Mouse (Mus musculus): ENCODE measurements around the gene Prdm10. TPM values are rescaled to one million over a fixed set of nuclear protein-coding genes. Genes with fewer than 3 reads are reported as not detected.
A peak's percentile ranks its signal among the peaks of the same experiment; 100 is the strongest.

Prdm10 gene
- polyA plus RNA-seq, 1 experiment = 0.84 TPM

DNA sequence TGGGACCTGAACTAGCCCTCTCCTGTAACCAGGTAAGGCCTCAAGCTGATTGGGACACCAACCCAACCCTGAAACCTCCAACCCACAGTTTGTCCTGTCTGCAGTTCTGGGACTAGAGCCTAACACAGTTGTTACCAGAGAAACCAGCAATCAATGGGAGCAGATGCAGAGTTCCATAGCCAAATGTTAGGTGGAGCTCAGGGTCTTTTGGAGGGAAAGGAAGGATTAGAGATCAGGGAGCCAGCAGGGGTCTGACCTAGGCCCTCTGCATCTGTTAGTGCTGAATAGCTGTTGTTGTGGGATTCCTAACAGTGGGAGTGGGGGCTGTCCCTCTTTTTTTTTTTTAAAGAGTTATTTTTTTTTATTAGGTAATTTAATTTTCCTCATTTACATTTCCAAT lies 96.3 kb downstream of the Prdm10 start:
- Histone ChIP-seq H3K36me3 (replicated peaks; ENCODE audit: low read length) (peaks cover 19% of the 10 kb centered on the region), H3K9me3 (no peaks in the 10 kb centered on the region), H3K4me3 (replicated peaks) (no peak overlapping the region), H3K4me1 (no peaks in the 10 kb centered on the region), H3K27me3 (replicated peaks) (no peaks in the 10 kb centered on the region)
- TF ChIP-seq FLI1 (IDR thresholded peaks at IDR 0.05; ENCODE audit: low read length) (no peak), GATA1 (IDR thresholded peaks at IDR 0.05; ENCODE audit: borderline replicate concordance, low read length) (no peak)

DNA sequence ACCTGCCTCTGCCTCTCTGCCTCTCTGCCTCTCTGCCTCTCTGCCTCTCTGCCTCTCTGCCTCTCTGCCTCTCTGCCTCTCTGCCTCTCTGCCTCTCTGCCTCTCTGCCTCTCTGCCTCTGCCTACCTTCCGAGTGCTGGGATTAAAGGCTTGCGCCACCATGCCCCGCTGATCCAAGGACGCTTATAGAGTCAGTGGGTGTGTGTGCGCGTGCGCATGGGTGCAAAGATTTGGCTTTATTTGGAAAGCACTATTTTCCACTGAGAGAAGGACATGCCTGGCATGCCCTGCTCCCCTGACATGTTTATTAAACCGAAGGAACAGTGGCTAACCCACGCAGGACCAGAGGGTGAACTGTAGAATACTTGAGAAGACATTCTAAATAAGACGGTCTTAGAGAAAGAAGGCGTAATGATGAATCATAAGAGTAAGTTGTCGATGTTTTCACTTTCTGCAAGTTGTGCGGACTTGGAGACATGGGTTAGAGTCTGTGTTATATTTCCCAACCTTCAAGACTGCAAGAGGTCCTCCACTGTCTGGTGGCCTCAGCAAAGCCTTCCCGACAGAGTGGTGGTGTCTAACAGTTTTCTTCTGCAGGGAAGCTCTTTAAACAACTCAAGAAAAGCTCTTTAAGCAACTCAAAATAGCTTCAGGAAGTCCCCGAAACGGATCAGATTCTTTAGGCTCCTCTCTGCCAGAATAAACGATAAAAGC lies 104.6 kb downstream of the Prdm10 start:
- no peaks in the 10 kb centered on the region for H3K27me3 ChIP-seq (replicated peaks)
- no peaks in the 10 kb centered on the region for H3K9me3 ChIP-seq
- TF ChIP-seq GATA1 (IDR thresholded peaks at IDR 0.05; ENCODE audit: borderline replicate concordance, low read length) = no peak
- TF ChIP-seq FLI1 (IDR thresholded peaks at IDR 0.05; ENCODE audit: low read length) = no peak
- H3K36me3 ChIP-seq (replicated peaks; ENCODE audit: low read length) = peaks cover 15% of the 10 kb centered on the region
- peak overlapping the region; percentile 96 for H3K4me3 ChIP-seq (replicated peaks)
- H3K4me1 ChIP-seq = peaks cover 35% of the 10 kb centered on the region

DNA sequence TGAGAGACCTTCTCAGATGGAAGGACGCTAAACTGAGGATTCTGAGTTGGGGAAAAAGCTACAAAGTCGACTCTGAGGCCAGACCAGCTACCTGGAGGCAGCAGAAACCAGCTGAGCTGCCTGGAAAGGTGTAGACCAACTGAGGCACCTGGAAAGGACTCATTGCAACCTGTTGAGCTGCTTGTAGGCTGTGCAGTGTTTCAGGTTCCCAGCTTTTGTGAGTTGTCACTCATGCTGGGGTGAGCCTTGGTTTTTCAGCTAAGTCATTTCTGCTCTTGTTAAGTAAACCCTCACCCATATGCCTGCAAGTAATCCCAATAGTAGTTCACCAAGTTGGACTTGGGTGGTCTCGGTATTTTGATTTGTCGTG lies 105.1 kb downstream of the Prdm10 start:
- Histone ChIP-seq H3K9me3 (no peaks in the 10 kb centered on the region), H3K4me1 (peaks cover 35% of the 10 kb centered on the region), H3K36me3 (replicated peaks; ENCODE audit: low read length) (peaks cover 18% of the 10 kb centered on the region), H3K27me3 (replicated peaks) (no peaks in the 10 kb centered on the region), H3K4me3 (replicated peaks) (peak overlapping the region; percentile 96)
- TF ChIP-seq FLI1 (IDR thresholded peaks at IDR 0.05; ENCODE audit: low read length) = no peak

DNA sequence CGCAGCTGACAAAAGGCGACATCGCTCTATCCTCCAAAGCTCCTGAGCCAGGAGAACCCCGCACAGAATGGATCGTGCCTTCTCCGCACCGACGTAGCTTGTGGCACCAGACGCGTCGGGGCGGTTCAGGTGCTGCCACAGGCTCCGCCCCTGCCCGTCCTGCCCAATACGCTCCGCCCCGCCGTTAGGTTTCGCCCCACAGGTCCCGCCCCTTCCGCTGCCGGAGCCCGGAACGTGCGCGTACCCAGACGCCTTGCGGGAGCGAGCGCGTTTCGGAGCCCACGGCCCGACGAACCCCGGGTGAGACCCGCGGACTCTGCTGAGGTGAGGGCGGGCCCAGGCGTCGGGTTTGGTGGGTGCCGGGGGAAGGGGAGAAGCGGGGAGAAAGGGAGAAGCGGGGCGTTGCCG lies 105.6 kb downstream of the Prdm10 start, which contains the start of gene Nfrkb:
Nfrkb (plus strand) TSS at position 246 of the 408 bp plus-strand sequence.
- peak within 1 kb of the TSS; percentile 96 for H3K4me3 ChIP-seq (replicated peaks)
- no peaks in the 10 kb centered on the region for H3K27me3 ChIP-seq (replicated peaks)
- TF ChIP-seq GATA1 (IDR thresholded peaks at IDR 0.05; ENCODE audit: borderline replicate concordance, low read length) = no peak
- TF ChIP-seq FLI1 (IDR thresholded peaks at IDR 0.05; ENCODE audit: low read length) = no peak
- no peaks in the 10 kb centered on the region for H3K9me3 ChIP-seq
- peaks cover 35% of the 10 kb centered on the region for H3K4me1 ChIP-seq
- H3K36me3 ChIP-seq (replicated peaks; ENCODE audit: low read length) = peaks cover 23% of the 10 kb centered on the region

DNA sequence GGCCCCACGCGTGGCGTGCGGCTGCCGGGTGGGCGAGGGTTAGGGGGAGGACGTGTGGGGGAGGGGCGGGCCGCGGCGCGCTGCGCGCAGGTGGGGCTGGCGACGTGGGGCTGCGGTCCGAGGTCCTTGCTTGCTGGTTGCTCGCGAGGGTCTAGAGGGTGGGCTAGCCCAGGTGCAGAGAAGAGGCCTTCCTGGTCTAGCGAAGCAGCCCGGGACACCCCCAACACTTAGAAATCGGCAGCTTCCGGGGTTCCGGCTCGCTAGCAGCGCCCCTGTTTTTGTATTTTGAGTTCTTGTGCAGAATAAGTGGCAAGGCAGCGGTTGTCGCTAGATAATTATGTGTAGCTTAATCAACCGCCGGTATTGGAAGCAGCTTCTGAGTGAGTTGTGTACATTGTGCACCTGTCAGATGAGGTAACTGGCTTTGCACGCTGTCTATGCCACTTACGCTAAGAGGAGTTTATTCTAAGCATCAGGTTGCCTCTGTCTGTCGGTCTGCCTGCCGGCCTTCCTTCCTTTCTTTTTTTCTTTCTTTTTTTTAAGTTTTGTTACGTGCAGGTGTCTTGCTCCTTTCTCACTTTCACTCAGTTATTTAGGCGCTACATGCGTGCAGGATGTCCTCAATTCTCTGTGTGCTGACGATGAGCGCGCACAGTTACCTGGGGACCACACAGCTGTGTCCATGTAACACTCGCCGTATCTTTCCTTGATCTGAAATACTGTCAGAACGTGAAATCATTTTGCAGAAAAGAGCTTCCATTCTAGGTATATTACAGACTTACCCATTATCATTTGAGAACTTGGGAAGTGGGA lies 106.2 kb downstream of the Prdm10 start:
- no peaks in the 10 kb centered on the region for H3K27me3 ChIP-seq (replicated peaks)
- H3K36me3 ChIP-seq (replicated peaks; ENCODE audit: low read length) = peaks cover 29% of the 10 kb centered on the region
- TF ChIP-seq GATA1 (IDR thresholded peaks at IDR 0.05; ENCODE audit: borderline replicate concordance, low read length) = no peak
- no peak for TF ChIP-seq FLI1 (IDR thresholded peaks at IDR 0.05; ENCODE audit: low read length)
- H3K9me3 ChIP-seq = no peaks in the 10 kb centered on the region
- H3K4me1 ChIP-seq = peaks cover 35% of the 10 kb centered on the region
- H3K4me3 ChIP-seq (replicated peaks) = peak overlapping the region; percentile 96

DNA sequence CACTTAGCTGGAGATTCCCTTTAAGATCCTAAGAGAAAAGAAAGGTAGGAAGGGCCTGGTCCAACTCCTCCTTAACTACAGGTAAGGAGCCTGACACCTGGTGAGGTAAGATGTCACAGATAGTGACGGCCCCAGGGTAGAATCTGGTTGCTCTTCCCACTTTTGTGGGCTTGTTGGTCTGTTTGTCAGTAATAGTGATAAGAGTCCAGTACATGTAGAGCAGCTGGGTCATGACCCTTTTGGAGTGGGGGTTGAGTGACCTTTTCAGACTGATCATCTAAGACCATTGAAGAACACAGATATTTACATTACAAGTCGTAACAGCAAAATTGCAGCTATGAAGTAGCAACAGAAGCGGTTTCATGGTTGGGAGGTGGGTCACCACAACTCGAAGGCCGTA lies 106.9 kb downstream of the Prdm10 start:
- H3K4me3 ChIP-seq (replicated peaks) = peak overlapping the region; percentile 96

DNA sequence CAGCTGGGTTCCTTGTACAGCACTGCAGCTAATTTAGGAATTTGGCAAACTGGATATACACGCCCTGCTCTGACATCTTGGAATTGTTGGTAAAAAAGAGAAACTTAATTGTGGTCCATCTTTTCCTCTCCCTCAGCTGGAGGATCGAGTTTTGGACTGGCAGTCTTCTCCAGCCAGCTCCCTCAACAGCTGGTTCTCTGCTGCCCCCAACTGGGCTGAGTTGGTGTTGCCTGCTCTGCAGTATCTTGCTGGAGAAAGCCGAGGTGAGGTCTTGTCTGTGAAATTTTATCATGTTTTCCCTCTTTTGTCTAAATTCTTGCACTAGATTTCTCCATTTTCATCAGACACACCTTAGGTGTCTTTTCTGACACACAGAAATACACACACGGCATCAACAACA lies 120.1 kb downstream of the Prdm10 start:
- Histone ChIP-seq H3K9me3 (no peaks in the 10 kb centered on the region), H3K4me1 (peaks cover 5% of the 10 kb centered on the region; the same call in 1 of the 2 replicates), H3K27me3 (replicated peaks) (no peaks in the 10 kb centered on the region), H3K4me3 (replicated peaks) (no peak overlapping the region), H3K36me3 (replicated peaks; ENCODE audit: low read length) (peaks cover 97% of the 10 kb centered on the region)
- TF ChIP-seq FLI1 (IDR thresholded peaks at IDR 0.05; ENCODE audit: low read length) (no peak), GATA1 (IDR thresholded peaks at IDR 0.05; ENCODE audit: borderline replicate concordance, low read length) (no peak)

More for the DNA sequence above, 106.9 kb downstream of the Prdm10 start:
- no peak for TF ChIP-seq GATA1 (IDR thresholded peaks at IDR 0.05; ENCODE audit: borderline replicate concordance, low read length)
- TF ChIP-seq FLI1 (IDR thresholded peaks at IDR 0.05; ENCODE audit: low read length) = no peak
- Histone ChIP-seq H3K9me3 (no peaks in the 10 kb centered on the region), H3K4me1 (peaks cover 35% of the 10 kb centered on the region), H3K36me3 (replicated peaks; ENCODE audit: low read length) (peaks cover 36% of the 10 kb centered on the region), H3K27me3 (replicated peaks) (no peaks in the 10 kb centered on the region)

DNA sequence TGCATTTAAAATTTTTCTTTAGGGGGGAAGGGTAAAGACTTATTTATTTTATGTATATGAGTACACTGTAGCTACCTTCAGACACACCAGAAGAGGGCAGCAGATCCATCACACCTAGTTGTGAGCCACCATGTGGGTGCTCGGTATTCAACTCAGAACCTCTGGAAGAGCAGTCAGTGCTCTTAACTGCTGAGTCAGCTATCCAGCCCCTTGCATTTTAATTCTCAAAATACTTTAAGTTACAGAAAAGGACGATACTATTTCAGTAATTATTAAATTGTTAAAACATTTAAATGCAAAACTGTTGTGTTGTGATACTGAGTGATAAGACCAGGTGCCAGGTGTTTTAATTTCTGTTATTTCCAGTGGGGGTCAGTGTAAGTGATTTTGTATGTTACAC lies 124.0 kb downstream of the Prdm10 start:
- Histone ChIP-seq H3K4me1 (peaks cover 5% of the 10 kb centered on the region; the same call in 1 of the 2 replicates), H3K36me3 (replicated peaks; ENCODE audit: low read length) (peaks cover 81% of the 10 kb centered on the region), H3K9me3 (no peaks in the 10 kb centered on the region), H3K4me3 (replicated peaks) (no peak overlapping the region), H3K27me3 (replicated peaks) (no peaks in the 10 kb centered on the region)
- TF ChIP-seq FLI1 (IDR thresholded peaks at IDR 0.05; ENCODE audit: low read length) (no peak), GATA1 (IDR thresholded peaks at IDR 0.05; ENCODE audit: borderline replicate concordance, low read length) (no peak)

DNA sequence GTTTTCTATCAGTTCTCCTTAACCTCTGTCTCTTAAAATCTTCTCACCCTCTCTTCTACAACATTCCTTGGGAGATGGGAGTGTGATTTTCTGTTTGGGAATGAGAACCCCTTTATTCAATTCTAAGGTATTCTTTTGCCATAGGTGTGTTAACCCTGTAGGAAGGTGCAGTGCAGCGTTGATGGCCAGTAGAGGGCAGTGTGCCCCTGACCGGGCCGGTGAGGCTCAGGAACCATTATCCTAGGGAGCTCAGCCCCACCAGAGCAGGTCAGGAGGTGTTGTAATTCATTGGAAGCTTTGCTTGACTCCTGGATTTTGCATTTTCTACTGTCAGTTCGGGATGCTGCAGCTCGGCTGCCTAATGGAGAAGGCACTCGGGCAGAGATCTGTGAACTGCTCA lies 124.9 kb downstream of the Prdm10 start:
- Histone ChIP-seq H3K36me3 (replicated peaks; ENCODE audit: low read length) (peaks cover 83% of the 10 kb centered on the region), H3K27me3 (replicated peaks) (no peaks in the 10 kb centered on the region), H3K4me3 (replicated peaks) (no peak overlapping the region), H3K9me3 (no peaks in the 10 kb centered on the region), H3K4me1 (peaks cover 2% of the 10 kb centered on the region; the same call in 1 of the 2 replicates)
- TF ChIP-seq FLI1 (IDR thresholded peaks at IDR 0.05; ENCODE audit: low read length) (no peak), GATA1 (IDR thresholded peaks at IDR 0.05; ENCODE audit: borderline replicate concordance, low read length) (no peak)

DNA sequence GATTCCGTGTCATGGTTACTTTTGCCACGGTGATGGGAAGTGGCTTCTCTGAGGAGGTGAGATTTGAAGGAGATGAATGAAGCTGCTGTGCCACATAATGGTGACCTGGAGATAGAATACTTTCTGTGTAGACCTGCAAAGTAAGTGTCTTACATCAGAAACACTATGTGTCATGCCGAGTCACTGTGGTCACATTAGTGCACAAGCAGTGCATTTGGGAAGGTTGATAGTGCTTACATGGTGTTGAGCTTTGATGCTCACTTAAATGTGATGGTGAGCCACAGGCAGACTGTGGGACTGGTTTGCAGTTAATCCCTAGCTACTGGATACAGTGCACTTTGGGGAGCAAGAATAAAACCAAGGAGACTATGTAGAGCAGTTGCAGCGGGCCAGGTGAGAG lies 131.8 kb downstream of the Prdm10 start:
- Histone ChIP-seq H3K9me3 (no peaks in the 10 kb centered on the region), H3K4me1 (peaks cover 21% of the 10 kb centered on the region), H3K36me3 (replicated peaks; ENCODE audit: low read length) (peaks cover 96% of the 10 kb centered on the region), H3K4me3 (replicated peaks) (no peak overlapping the region), H3K27me3 (replicated peaks) (no peaks in the 10 kb centered on the region)
- TF ChIP-seq GATA1 (IDR thresholded peaks at IDR 0.05; ENCODE audit: borderline replicate concordance, low read length) = no peak
- no peak for TF ChIP-seq FLI1 (IDR thresholded peaks at IDR 0.05; ENCODE audit: low read length)

Measured in megakaryocyte, embryonic 14.5 days (primary cell).